Mouse (Mus musculus) induced T-regulatory cell, adult 2 months (primary cell): ENCODE measurements around the gene Gadd45b.
A peak's percentile ranks its signal among the peaks of the same experiment; 100 is the strongest.

Experiments
- DNase-seq: peaks from one replicate; pipeline ENCODE4 v3.0.0-alpha.2; 2012; ENCODE audit warnings: low read depth

Gene Gadd45b

DNA sequence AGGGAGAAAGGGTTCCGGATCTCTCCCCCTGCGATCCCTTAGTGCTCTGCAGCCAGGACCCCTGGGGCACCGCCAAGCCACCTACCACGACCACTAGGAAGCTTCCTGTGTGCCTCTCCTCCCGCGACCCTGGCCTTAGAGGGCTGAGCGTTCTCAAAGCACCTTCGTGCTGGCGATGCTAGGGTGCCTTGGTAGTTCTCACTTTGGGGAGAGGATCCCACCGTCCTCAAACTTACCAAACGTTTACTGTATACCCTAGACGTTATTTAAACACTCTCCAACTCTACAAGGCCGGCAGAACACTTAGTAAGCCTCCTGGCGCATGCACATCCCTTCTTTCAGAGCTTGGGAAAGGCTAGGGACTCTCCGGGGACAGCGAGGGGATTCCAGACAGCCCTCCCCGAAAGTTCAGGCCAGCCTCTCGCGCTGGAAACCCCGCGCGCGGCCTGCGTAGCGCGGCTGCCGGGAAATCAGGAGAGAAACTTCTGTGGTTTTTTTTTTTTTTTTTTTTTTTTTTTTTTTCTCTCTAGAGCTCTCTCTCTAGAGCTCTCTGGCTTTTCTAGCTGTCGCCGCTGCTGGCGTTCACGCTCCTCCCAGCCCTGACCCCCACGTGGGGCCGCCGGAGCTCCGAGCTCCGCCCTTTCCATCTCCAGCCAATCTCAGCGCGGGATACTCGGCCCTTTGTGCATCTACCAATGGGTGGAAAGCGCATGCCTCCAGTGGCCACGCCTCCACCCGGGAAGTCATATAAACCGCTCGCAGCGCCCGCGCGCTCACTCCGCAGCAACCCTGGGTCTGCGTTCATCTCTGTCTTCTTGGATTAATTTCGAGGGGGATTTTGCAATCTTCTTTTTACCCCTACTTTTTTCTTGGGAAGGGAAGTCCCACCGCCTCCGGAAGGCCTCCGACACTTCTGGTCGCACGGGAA, at the start of gene Gadd45b:
Gadd45b (plus strand) TSS at position 775 of the 928 bp plus-strand sequence.
- DNase-seq = peak; percentile 99

DNA sequence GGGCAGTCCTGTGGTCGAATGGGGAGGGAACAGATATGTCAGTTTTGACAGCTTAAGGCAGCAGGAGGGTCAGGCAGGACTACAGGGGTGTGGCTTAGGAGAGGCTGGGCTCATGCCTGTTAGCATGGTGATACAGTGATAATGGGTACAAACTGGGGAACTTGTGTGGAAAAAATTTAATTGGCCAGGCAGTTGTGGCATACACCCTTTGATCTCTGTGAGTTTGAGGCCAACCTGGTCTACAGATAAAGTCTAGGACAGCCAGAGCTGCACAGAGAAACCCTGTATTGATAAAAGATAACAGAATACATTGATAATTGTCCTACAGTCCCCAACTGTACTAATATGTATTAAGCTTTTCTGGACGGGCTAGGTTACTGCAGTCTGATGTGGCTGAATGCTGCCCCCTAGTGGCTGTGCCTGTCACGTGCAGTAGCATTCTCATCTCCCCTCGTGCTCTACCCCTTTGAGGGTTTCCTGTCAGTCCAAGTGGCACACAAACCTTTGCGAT, 49.7 kb upstream of the Gadd45b start:
- DNase-seq = peak; percentile 88

DNA sequence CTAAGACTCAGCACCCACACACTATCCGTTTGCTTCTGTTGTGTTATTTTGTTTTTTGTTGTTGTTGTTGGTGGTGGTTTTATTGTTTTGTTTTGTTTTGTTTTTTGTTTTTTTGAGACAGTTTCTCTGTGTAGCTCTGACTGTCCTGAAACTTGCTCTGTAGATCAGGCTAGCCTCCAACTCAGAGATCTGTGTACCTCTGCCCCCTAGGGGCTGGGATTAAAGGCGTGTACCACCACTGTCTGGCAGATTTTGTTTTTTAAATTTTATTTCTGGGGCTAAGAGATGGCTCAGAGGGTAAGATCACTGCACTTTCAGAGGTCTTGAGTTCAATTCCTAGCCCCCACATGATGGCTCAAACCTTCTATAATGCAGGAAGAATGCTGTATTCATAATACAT, 49.0 kb upstream of the Gadd45b start:
- DNase-seq = peak; percentile 66

DNA sequence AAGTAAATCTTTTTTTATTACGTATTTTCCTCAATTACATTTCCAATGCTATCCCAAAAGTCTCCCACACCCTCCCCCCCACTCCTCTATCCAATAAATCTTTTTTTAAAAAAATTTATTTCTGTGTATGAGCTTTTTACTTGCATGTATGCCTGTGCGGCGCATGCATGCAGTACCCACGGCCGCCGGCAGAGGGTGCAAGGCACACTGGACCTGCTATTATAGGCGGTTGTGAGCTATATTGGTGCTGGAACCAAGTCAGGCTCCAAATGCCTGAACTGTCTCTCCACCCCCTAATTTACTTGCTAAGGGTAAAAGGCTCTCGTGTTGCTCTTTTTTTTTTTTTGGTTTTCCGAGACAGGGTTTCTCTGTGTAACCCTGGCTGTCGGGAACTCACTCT, 48.6 kb upstream of the Gadd45b start:
- DNase-seq = peak; percentile 83

DNA sequence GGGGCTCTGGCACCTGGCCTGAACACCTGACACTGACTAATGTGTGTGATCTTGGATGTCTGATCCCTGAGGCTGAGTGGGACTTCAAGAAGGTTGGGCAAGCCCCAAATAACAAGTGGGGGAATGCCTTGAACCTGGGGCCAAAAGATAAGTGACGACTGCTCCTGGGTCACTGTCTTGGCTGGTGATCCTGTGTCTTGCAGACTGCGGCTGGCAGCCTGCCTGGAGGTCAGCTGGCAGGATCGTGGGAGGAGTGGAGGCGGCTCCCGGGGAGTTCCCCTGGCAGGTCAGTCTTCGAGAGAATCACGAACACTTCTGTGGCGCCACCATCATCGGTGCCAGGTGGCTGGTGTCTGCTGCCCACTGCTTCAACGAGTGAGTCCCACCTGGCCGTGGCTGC, 42.7 kb upstream of the Gadd45b start:
- no peak for DNase-seq

DNA sequence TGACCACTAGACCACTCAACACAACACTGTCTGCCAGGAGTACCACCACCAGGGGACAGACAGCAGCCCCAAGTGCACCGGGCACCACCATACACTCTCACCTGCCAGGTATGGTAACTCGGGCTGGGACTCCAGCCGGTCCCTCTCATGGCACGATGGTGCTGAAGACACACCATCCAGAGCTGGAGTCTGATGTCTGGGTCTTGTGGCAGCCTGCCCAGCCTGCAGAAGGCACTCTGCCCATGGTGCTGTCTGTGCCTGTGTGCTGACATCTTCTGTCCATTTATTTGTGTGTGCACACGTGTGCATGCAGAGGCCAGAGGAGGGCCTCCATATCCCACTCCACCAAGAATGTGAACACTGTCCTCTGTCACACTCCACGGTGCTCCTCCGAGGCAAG, 34.8 kb upstream of the Gadd45b start:
- no peak for DNase-seq

DNA sequence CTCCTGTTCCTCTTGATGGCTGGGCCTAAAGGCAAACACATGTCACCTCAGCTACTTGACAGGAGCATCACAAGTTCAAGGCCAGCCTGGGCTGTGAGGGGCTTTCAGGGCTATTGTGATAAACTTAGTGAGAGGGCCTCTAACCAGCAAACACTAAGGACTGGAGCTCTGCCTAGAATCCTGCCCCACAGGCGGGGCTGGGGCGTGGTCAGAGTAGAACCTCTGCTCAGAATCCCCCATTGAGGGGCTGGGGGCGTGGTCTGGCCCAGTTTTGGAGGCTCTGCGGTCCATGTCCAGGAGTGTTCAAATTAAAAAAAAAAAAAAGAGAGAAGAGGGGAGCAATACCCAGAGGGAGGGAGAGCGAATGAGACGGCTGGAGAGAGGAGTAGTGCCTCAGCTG, 34.2 kb upstream of the Gadd45b start:
- DNase-seq = no peak

DNA sequence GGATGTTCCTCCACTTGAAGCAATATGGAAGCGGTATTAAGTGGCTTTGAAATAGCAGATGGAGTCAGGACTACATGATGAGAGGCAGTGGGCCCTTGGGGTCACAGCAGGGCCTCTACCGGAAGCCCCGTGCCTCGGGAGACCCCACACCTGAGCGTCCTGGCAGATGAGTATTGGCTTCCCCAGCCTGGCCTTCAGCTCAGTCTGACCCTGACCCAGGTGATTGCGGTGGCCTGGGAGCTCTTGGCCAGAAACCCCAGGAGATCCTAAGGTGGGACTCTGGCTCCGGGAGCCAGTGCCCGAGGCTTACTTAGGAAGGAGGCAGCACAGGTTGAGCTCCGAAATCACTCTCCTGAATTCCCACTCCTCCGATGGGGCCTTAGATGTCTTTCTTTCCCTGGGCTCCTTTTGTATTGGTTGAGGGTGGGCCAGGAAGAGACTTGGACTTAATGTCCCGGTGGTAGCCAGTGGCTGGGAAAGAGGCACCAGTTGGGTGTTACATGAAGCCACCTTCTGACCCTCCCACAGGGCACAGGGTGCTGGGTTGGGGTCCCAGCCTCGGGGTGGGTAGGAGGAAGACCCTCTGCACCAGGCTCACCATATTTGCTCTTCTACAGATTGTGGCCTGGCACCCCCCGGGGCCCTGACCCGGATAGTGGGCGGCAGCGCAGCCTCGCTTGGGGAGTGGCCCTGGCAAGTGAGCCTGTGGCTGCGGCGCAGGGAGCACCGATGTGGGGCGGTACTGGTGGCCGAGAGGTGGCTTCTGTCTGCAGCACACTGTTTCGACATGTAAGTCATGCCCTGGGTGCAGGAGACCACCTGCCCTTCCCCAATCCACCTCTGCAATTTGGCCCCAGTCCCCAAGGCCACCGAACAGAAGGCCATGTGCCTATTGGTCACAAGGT, 33.0 kb upstream of the Gadd45b start:
- no peak for DNase-seq

DNA sequence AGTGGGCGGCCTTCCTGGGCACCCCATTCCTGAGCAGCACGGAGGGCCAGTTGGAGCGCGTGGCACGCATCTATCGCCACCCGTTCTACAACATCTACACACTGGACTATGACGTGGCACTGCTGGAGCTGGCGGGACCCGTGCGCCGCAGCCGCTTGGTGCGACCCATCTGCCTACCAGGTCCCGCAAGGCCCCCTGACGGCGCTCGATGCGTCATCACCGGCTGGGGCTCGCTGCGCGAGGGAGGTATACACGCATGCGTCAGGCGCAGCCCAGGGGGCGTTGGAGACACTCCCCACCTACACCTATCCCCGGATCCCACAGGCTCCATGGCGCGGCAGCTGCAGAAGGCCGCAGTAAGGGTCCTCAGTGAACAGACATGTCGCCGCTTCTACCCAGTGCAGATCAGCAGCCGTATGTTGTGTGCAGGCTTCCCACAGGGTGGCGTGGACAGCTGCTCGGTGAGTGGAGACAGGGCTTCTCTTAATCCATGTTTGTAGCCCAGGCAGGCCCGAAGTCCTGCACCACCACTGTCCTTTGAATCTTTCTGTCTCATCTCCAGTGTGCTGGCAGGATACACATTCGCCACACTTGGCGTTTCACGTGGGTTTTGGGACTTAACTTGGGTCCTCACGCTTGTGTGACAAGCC, 31.9 kb upstream of the Gadd45b start:
- DNase-seq = no peak

DNA sequence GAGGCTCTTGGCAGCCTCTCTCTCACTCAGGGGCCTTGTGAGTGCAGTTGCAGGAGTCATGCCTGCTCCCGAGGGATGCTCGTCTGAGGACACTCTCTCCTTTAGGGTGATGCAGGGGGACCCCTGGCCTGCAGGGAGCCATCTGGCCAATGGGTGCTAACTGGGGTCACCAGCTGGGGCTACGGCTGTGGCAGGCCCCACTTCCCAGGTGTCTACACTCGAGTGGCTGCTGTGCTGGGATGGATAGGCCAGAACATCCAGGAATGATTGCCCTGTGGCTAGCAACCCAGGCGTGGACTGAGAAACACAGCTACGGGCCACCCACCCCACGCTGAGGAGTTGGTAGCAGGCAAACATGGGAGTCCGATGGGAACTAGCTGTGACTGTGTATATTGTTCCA, 30.8 kb upstream of the Gadd45b start:
- DNase-seq = no peak

DNA sequence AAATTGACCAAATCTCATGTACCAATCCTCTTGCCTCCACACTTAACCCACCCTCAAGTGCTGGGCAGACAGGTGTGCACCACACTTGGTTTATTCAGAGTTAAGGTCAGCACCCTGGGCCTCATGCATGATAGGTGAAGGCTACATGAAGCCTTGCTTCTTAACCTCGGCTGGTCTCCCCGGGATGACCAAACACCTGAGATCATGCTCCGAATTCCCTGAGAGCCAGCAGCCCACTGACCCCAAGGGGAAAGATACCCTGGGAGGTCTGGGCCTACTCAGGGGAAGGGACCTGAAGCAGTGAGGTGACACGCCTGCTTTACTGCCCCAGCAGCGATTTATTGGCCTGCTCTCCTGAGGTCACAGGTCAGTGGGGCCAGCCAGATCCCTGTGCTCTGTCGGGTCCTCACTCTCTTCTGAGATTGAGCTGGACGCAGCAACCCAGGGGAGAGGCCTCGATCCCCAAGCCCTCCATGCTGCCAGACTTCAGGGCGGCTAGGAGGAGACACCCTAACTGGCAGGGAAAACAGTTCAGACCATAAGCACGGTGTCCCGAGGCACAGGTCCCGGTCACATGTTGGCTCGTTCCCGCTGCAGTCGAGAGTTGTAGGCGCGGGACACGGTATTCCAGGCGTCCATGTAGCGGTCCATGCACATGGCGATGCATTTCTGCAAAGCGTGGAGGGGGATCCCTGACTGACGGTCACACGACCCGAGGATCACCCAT, 30.1 kb upstream of the Gadd45b start:
- no peak for DNase-seq

DNA sequence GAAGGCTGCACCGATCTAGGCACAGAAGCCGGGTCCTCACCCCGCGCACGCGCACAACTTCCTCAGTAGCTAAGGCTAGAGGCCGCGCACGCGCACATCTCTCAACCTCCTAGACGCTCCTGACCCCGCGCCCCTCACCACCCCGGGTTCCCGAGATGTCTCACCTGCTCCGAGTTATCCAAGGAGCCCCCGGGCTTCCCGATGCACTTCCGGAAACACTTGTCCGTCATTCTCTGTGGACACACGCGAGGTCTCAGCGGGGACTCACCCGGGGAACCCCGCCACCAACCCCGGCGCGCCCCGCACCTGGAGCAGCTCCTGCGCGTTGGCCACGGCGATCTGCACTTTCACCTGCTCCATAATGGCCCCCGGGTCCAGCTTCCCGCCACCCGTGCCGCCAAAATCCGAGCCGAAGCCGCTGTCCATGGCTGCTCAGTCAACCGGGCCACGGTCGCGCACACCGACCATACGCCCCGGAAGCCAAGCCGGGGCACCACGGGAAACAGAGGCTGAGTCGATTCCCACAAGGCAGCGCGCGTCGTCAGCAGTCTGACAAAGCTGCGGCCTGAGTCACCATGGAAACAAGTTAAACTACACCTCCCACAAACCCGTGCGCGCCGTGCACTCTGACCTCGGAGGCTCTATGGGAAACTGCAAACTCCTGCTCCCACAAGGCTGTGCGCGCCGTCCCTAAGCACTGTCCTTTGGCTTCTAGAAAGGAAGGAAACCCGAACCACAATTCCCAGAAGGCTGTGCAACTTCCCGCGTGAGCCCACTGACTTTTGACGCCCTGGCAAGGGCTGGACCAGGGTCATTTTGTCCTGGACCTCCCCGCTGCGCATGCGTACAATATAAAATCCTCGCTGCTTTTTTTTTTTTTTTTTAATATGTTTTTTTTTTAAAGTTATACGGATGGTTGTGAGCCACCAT, 29.3 kb upstream of the Gadd45b start, which contains the start of gene Timm13:
Timm13 (minus strand) TSS at position 652 of the 930 bp plus-strand sequence.
- peak; percentile 99 for DNase-seq

DNA sequence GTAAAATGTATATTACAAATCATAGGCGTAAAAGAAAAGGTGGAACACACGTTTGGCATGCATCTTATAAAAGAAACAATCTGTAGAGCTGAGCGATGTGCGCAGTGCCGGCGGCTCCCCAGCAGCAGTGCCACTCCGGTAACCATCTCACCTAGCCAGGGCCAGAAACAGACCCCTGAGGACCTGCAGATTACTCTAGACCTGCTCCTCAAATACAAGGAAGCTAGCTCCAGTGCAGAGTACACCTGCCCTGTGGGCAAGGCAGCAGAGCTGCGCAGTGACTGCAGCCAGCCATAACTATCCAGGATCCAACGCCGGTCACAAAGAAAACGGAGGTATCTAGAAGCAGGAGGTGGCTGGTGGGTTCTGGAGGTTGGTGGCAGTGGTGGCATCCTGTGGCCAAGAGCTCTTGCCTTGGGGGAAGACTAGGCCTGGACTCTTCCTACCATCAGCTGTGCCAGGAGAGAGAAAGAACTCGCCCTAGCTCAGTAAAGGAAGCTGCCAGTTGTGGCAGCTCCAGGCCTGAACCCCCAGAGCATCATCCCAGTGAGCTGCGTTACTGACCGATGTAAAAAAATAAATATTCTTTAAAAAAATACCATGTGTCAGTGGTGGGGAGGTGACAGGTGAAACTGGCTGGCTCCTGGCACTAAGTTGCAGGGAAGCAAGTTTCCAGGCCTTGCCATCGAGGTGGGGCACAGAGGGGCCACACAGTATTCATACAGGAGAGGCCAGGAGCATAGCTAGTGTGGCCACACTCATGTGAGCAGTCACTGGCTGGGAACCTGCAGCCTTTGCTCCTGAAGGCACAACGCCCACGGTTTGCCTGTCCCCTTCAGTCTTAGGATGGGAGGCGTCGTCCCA, 28.2 kb upstream of the Gadd45b start:
- DNase-seq = no peak

DNA sequence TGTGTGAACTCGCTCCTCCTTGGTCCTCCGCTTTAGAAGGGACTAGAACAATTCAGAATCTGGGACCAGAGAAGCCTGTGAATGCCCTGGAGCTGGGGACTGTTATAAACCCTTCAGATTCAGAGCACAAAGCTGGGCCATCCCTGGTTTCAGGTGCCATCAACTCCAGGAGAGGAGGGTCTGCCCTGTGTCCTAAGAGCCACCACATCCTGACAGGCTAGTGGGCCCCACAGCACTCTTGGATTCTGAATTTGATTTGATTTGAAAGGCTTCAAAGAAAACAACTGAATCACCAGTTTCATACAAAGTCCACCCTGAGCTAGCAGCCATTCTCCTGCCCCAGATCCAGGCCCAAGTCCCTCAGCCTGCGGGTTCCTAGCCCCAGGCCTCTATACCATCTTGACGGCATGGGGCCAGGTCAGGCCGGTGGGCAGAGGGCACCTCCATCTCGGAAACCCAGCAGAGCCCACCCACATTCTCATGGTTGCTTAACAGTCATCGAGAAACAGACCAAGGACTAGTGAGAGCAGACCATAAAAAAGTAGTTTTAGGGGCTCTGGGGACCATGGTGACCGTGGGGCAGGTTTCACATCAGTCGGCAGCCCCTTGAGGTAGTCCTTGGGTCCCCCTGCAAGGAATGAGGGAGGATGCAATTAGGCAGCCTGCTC, 27.5 kb upstream of the Gadd45b start:
- no peak for DNase-seq

DNA sequence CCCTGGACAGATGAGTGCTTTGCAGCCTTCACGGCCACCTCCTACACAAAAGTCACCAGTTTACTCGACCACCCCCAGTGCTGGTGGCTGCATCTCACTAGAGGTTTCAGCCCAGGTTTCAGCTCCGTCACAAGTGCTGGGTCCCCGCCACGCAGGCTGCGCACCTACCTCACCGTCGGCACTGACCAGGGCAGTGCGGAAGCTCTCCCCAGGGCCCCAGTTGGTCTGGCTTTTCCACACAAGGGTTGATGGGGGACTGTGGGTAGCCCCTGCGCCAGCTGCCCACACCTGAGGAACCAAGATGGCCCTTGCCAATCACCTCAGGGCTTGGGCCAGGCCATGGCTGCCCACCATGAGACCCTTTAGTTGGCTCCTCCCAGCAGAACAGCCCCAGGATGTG, 26.6 kb upstream of the Gadd45b start:
- DNase-seq = no peak

DNA sequence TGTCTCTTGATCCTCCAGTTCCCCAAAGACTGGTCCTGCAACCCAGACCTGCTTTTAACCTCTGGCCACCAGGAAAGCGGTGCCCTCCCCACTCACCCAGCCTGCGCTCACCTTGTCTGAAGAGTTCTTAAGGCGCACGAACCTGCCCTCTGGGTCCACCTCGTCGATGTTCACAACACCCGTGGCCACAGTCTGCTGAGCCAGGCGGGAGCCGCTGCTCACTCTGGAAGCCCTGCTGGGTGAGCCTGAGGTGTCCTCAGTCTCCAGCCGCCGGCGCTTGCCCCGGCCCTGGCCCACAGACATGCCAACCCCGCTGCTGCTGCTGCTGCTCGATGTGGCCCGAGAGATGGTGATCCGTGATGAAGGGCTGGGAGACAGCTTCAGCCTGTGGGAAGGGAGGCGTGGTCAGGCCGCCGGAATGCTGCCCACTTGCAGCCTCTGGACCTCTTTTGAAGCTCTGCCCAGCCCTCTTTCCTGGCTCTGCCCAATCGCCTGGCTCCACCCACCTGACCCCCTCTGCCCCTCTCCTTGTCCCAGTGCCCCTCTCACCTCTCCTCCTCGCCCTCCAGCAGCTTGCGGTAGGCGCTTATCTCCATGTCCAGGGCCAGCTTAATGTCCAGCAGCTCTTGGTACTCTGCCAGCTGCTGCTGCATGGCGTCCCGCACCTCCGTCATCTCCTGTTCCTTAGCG, 25.7 kb upstream of the Gadd45b start:
- no peak for DNase-seq

DNA sequence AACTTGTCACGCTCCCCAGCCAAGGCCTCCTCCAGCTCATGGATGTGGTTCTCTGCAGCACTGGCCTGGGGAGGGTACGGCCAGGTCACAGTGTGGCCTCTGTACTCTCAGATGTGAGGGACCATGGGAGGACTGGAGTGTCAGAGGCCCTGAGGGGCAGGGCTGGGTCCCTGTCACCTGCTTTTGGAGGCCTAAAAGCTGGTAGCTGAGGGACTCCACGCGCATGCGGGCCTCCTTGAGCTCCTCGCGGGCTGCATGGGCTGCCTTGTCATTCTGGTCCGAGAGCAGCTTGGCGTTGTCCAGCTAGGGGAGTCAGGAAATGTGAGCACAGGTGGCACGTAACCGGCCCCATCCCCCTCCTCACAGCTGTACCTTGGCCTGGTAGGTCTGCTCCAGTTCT, 25.2 kb upstream of the Gadd45b start:
- no peak for DNase-seq
